Mouse (Mus musculus) heart, postnatal 0 days (tissue): ENCODE results near the gene Btbd3.

Source experiments
- CTCF ChIP-seq: IDR thresholded peaks from 2 replicates; pipeline ENCODE4 v1.5.1; 2016; ENCODE audit warnings: antibody characterized with exemption, control low read depth, low read depth
- EP300 ChIP-seq: IDR thresholded peaks from 2 replicates; pipeline ENCODE4 v1.6.1; 2016; ENCODE audit warnings: antibody characterized with exemption, low read depth

DNA sequence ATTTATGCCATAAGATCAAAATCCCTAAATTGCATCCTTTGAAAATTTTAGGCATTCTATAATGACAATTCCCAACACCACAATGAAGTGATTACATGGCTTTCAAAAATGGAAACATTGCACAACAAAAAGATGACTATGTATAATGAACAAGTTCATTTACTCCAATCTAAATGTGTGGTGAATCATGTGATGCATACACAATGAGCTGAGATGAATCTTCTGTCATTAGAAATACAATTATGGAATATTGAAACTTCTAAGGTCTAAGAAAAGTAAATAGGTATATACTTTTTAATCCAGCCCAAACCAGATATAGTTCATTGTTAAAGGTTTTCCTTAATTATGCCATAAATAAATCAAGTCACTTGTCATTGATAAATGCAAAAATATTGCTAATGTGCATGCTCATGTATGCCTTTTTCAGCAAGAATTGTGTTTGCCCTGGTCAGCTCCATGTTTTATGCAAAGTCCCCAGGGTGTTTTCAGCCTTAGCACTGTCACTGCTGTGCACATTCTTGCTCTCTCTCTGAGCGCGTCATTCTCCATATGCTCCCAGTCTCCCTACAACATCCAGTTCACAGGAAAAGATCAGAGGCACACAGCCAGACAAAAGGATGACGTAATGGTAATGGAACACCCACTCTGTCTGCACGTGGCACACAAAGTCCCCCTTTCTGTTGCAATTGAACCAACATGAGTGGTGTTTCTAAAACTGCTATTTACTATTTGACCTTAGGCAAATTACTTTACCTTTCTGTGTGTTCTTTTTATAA lies 149.6 kb downstream of the Btbd3 start:
- TF ChIP-seq CTCF (no peak), EP300 (no peak)
